Mouse (Mus musculus): ENCODE results near the gene Ccl28. TPM values are rescaled to one million over a fixed set of nuclear protein-coding genes. Genes with fewer than 3 reads are reported as not detected.
"Not testable (repeated sequence)": the region's sequence is repeated elsewhere in the genome, so short reads cannot be mapped to it uniquely, and the experiment has no call there.

The Ccl28 gene
- 0.05 and 0.15 TPM in 2 replicates for polyA plus RNA-seq (2016; fragmentation: Nextera tagmentation; extraction: Ambion mirVana)

- H3K36me3 ChIP-seq: no peaks in the 10 kb centered on the region
- WGBS: 86% methylated on average over 6 of the region's 6 CpGs
- H3K4me1 ChIP-seq (replicated peaks): no peaks in the 10 kb centered on the region
- H3K9me3 ChIP-seq: no peaks in the 10 kb centered on the region
- no peak for ATAC-seq (ENCODE audit: insufficient number of reproducible peaks, insufficient read depth, low FRiP score, low TSS enrichment, low read depth)
- H3K4me2 ChIP-seq: no peak within 1 kb of the TSS
- no peaks in the 10 kb centered on the region for H3K27me3 ChIP-seq
- no peak within 1 kb of the TSS for H3K27ac ChIP-seq
- H3K4me3 ChIP-seq (replicated peaks): no peak within 1 kb of the TSS
- H3K9ac ChIP-seq (replicated peaks): no peak within 1 kb of the TSS
Measured at GRCm38 (mm10) chr13:119623634-119624033, at the start of gene Ccl28. TSS of gene Ccl28 (plus strand) at chr13:119623819.

- H3K9me3 ChIP-seq: peaks cover 16% of the 10 kb centered on the region
- not testable (repeated sequence) for H3K4me1 ChIP-seq (replicated peaks); H3K4me3 ChIP-seq (replicated peaks); H3K27me3 ChIP-seq; H3K27ac ChIP-seq; H3K4me2 ChIP-seq; H3K9ac ChIP-seq (replicated peaks); H3K36me3 ChIP-seq
- peak; percentile 96 for ATAC-seq (ENCODE audit: insufficient number of reproducible peaks, insufficient read depth, low FRiP score, low TSS enrichment, low read depth)
- 71% methylated on average over 15 of the region's 16 CpGs for WGBS
Measured at GRCm38 (mm10) chr13:119596321-119597211, 27.1 kb upstream of the Ccl28 start.

GRCm38 (mm10) chr13:119598466-119598865 is 25.2 kb upstream of the Ccl28 start:
- H3K4me1 ChIP-seq (replicated peaks); H3K9ac ChIP-seq (replicated peaks); H3K4me3 ChIP-seq (replicated peaks); H3K27ac ChIP-seq; H3K4me2 ChIP-seq; ATAC-seq (ENCODE audit: insufficient number of reproducible peaks, insufficient read depth, low FRiP score, low TSS enrichment, low read depth); H3K36me3 ChIP-seq; H3K27me3 ChIP-seq: not testable (repeated sequence)
- peaks cover 20% of the 10 kb centered on the region for H3K9me3 ChIP-seq

GRCm38 (mm10) chr13:119599066-119599465 is 24.6 kb upstream of the Ccl28 start:
- ATAC-seq (ENCODE audit: insufficient number of reproducible peaks, insufficient read depth, low FRiP score, low TSS enrichment, low read depth); H3K4me3 ChIP-seq (replicated peaks): not testable (repeated sequence)

GRCm38 (mm10) chr13:119599498-119599897 is 24.1 kb upstream of the Ccl28 start:
- H3K4me1 ChIP-seq (replicated peaks); H3K27me3 ChIP-seq; H3K4me2 ChIP-seq; H3K27ac ChIP-seq; H3K9ac ChIP-seq (replicated peaks); ATAC-seq (ENCODE audit: insufficient number of reproducible peaks, insufficient read depth, low FRiP score, low TSS enrichment, low read depth); H3K4me3 ChIP-seq (replicated peaks); H3K36me3 ChIP-seq: not testable (repeated sequence)
- H3K9me3 ChIP-seq: peaks cover 28% of the 10 kb centered on the region
- WGBS: 59% methylated on average over 2 of the region's 2 CpGs

More at GRCm38 (mm10) chr13:119599066-119599465, 24.6 kb upstream of the Ccl28 start:
- H3K9ac ChIP-seq (replicated peaks); H3K4me1 ChIP-seq (replicated peaks); H3K27ac ChIP-seq; H3K4me2 ChIP-seq; H3K27me3 ChIP-seq; H3K36me3 ChIP-seq: not testable (repeated sequence)
- H3K9me3 ChIP-seq: peaks cover 25% of the 10 kb centered on the region
- 75% methylated on average over 12 of the region's 12 CpGs for WGBS

GRCm38 (mm10) chr13:119600166-119600565 is 23.5 kb upstream of the Ccl28 start:
- ATAC-seq (ENCODE audit: insufficient number of reproducible peaks, insufficient read depth, low FRiP score, low TSS enrichment, low read depth); H3K27me3 ChIP-seq; H3K9ac ChIP-seq (replicated peaks); H3K27ac ChIP-seq; H3K4me1 ChIP-seq (replicated peaks); H3K4me2 ChIP-seq; H3K36me3 ChIP-seq; H3K4me3 ChIP-seq (replicated peaks): not testable (repeated sequence)
- H3K9me3 ChIP-seq: peaks cover 32% of the 10 kb centered on the region

- not testable (repeated sequence) for H3K4me3 ChIP-seq (replicated peaks); H3K4me2 ChIP-seq; H3K4me1 ChIP-seq (replicated peaks); H3K27ac ChIP-seq; H3K9ac ChIP-seq (replicated peaks); ATAC-seq (ENCODE audit: insufficient number of reproducible peaks, insufficient read depth, low FRiP score, low TSS enrichment, low read depth); H3K36me3 ChIP-seq; H3K27me3 ChIP-seq
- 54% methylated on average over 13 of the region's 13 CpGs for WGBS
- H3K9me3 ChIP-seq: peaks cover 18% of the 10 kb centered on the region
Measured at GRCm38 (mm10) chr13:119602688-119603331, 20.8 kb upstream of the Ccl28 start.

GRCm38 (mm10) chr13:119603890-119604289 is 19.7 kb upstream of the Ccl28 start:
- not testable (repeated sequence) for H3K4me2 ChIP-seq; H3K9ac ChIP-seq (replicated peaks); ATAC-seq (ENCODE audit: insufficient number of reproducible peaks, insufficient read depth, low FRiP score, low TSS enrichment, low read depth); H3K27me3 ChIP-seq; H3K4me3 ChIP-seq (replicated peaks); H3K27ac ChIP-seq; H3K4me1 ChIP-seq (replicated peaks); H3K36me3 ChIP-seq
- 95% methylated on average over 8 of the region's 8 CpGs for WGBS
- peaks cover 18% of the 10 kb centered on the region for H3K9me3 ChIP-seq

GRCm38 (mm10) chr13:119604322-119604721 is 19.3 kb upstream of the Ccl28 start:
- H3K4me1 ChIP-seq (replicated peaks): not testable (repeated sequence)
- WGBS: 93% methylated on average over 8 of the region's 9 CpGs

GRCm38 (mm10) chr13:119618841-119619240 is 4.8 kb upstream of the Ccl28 start:
- Histone ChIP-seq H3K9ac (replicated peaks) (no peak overlapping the region), H3K36me3 (no peaks in the 10 kb centered on the region), H3K4me2 (no peak overlapping the region), H3K27me3 (no peaks in the 10 kb centered on the region), H3K9me3 (no peaks in the 10 kb centered on the region), H3K4me3 (replicated peaks) (no peak overlapping the region), H3K27ac (no peak overlapping the region), H3K4me1 (replicated peaks) (no peaks in the 10 kb centered on the region)
- WGBS: 92% methylated on average over 3 of the region's 3 CpGs
- ATAC-seq (ENCODE audit: insufficient number of reproducible peaks, insufficient read depth, low FRiP score, low TSS enrichment, low read depth): no peak

More at GRCm38 (mm10) chr13:119604322-119604721, 19.3 kb upstream of the Ccl28 start:
- H3K9ac ChIP-seq (replicated peaks); H3K27me3 ChIP-seq; H3K4me3 ChIP-seq (replicated peaks); H3K36me3 ChIP-seq; H3K4me2 ChIP-seq; H3K27ac ChIP-seq: not testable (repeated sequence)
- H3K9me3 ChIP-seq: peaks cover 18% of the 10 kb centered on the region
- ATAC-seq (ENCODE audit: insufficient number of reproducible peaks, insufficient read depth, low FRiP score, low TSS enrichment, low read depth): peak; percentile 3; the same call in 1 of the 2 replicates

GRCm38 (mm10) chr13:119619735-119620134 is 3.9 kb upstream of the Ccl28 start:
- no peaks in the 10 kb centered on the region for H3K4me1 ChIP-seq (replicated peaks)
- H3K4me2 ChIP-seq: no peak overlapping the region
- no peaks in the 10 kb centered on the region for H3K27me3 ChIP-seq
- WGBS: 79% methylated on average over 3 of the region's 3 CpGs
- no peaks in the 10 kb centered on the region for H3K9me3 ChIP-seq
- no peak overlapping the region for H3K4me3 ChIP-seq (replicated peaks)
- ATAC-seq (ENCODE audit: insufficient number of reproducible peaks, insufficient read depth, low FRiP score, low TSS enrichment, low read depth): no peak
- H3K36me3 ChIP-seq: no peaks in the 10 kb centered on the region
- no peak overlapping the region for H3K9ac ChIP-seq (replicated peaks)
- no peak overlapping the region for H3K27ac ChIP-seq
